Mouse (Mus musculus) stomach, embryonic 14.5 days (tissue): ENCODE data around the gene Jagn1. TPM values are rescaled to one million over a fixed set of nuclear protein-coding genes. Genes with fewer than 3 reads are reported as not detected.

Source experiments
- ATAC-seq: fragments of 200-750 bp; cut with Nextera tagmentation; 2 replicates; pipeline ENCODE4 v1.8.0; 2017; ENCODE audit warnings: low read depth, moderate TSS enrichment; ENCODE audit not compliant: insufficient number of reproducible peaks, insufficient read depth, low FRiP score
- H3K27ac ChIP-seq: fragments of 300-500 bp; sonication (generic); 2 replicates; pipeline ENCODE4 v1.5.1; 2014; ENCODE audit warnings: mild to moderate bottlenecking, low read length, moderate library complexity, mixed read lengths
- H3K27me3 ChIP-seq: fragments of 300-500 bp; sonication (generic); 2 replicates; pipeline ENCODE4 v1.6.1; 2014; ENCODE audit warnings: low read length, control low read depth, mixed read lengths; ENCODE audit not compliant: control insufficient read depth, insufficient read depth
- H3K36me3 ChIP-seq: fragments of 300-500 bp; sonication (generic); 2 replicates; pipeline ENCODE4 v1.6.1; 2014; ENCODE audit warnings: mild to moderate bottlenecking, control low read depth, low read length, moderate library complexity, mixed read lengths; ENCODE audit not compliant: control insufficient read depth, insufficient read depth
- H3K4me1 ChIP-seq: fragments of 300-500 bp; sonication (generic); 2 replicates; pipeline ENCODE4 v1.6.1; 2014; ENCODE audit warnings: low read length, control low read depth, mixed read lengths; ENCODE audit not compliant: control insufficient read depth, insufficient read depth
- H3K4me2 ChIP-seq: fragments of 300-500 bp; sonication (generic); replicated peaks from 2 replicates; pipeline ENCODE4 v1.6.1; 2014; ENCODE audit warnings: low read depth, low read length, control low read depth
- H3K4me3 ChIP-seq: fragments of 300-500 bp; sonication (generic); 2 replicates; pipeline ENCODE4 v1.5.1; 2014; ENCODE audit warnings: low read depth, low read length, control low read depth
- H3K9ac ChIP-seq: fragments of 300-500 bp; sonication (generic); replicated peaks from 2 replicates; pipeline ENCODE4 v1.6.1; 2014; ENCODE audit warnings: low read depth, mild to moderate bottlenecking, control low read depth, low read length, moderate library complexity, mixed read lengths
- H3K9me3 ChIP-seq: fragments of 300-500 bp; sonication (generic); 2 replicates; pipeline ENCODE4 v1.6.1; 2016; ENCODE audit warnings: low read depth, low read length, control low read depth; ENCODE audit not compliant: control insufficient read depth
- WGBS: fragments of 180-500 bp; shearing (Covaris S2); extraction: QIAGEN DNeasy Blood & Tissue Kit; methylation state at CpG from one replicate; pipeline ENCODE4 v1.1.7; 2014; 5-methylcytosine and 5-hydroxymethylcytosine counted together
- polyA plus RNA-seq: library from polyadenylated mRNA; unstranded; fragments of >200 nt; fragmentation: Nextera tagmentation; extraction: Ambion mirVana; gene quantifications from 2 replicates; pipeline ENCODE4 v1.2.1, GENCODE M21; 2014

Jagn1 gene
- polyA plus RNA-seq, 1 experiment from 2014 or later = 78.6 TPM

- no peak overlapping the region for H3K9ac ChIP-seq
- ATAC-seq = no peak
- peaks cover 17% of the 10 kb centered on the region; the same call in 1 of the 2 replicates for H3K4me1 ChIP-seq
- no peak overlapping the region for H3K27ac ChIP-seq
- H3K4me3 ChIP-seq = no peak overlapping the region; the same call in 1 of the 2 replicates
- H3K9me3 ChIP-seq = no peaks in the 10 kb centered on the region
- H3K4me2 ChIP-seq = peak overlapping the region; percentile 57; the same call in 1 of the 2 replicates
- H3K36me3 ChIP-seq = no peaks in the 10 kb centered on the region
- WGBS = 59% methylated on average over 10 of the region's 10 CpGs
- 0 out of 2 replicates have a peak, but pooled peaks cover 3% of the 10 kb centered on the region for H3K27me3 ChIP-seq
Observed at GRCm38 (mm10) chr6:113472061-113472460, 29.7 kb downstream of the Jagn1 start.

- H3K9me3 ChIP-seq = no peaks in the 10 kb centered on the region
- H3K27ac ChIP-seq = no peak overlapping the region
- 66% methylated on average over 2 of the region's 2 CpGs for WGBS
- H3K36me3 ChIP-seq = no peaks in the 10 kb centered on the region
- no peak overlapping the region for H3K4me2 ChIP-seq
- peaks cover 17% of the 10 kb centered on the region; the same call in 1 of the 2 replicates for H3K4me1 ChIP-seq
- no peak for ATAC-seq
- no peak overlapping the region for H3K9ac ChIP-seq
- H3K4me3 ChIP-seq = no peak overlapping the region
- 0 out of 2 replicates have a peak, but pooled peaks cover 3% of the 10 kb centered on the region for H3K27me3 ChIP-seq
Observed at GRCm38 (mm10) chr6:113473246-113473645, 30.9 kb downstream of the Jagn1 start.

GRCm38 (mm10) chr6:113473715-113474114 is 31.3 kb downstream of the Jagn1 start:
- H3K36me3 ChIP-seq = no peaks in the 10 kb centered on the region
- H3K9me3 ChIP-seq = no peaks in the 10 kb centered on the region
- WGBS = 86% methylated on average over 6 of the region's 6 CpGs
- no peak overlapping the region for H3K4me3 ChIP-seq
- no peak for ATAC-seq
- no peak overlapping the region for H3K4me2 ChIP-seq
- H3K27ac ChIP-seq = no peak overlapping the region
- peaks cover 17% of the 10 kb centered on the region; the same call in 1 of the 2 replicates for H3K4me1 ChIP-seq
- H3K9ac ChIP-seq = no peak overlapping the region
- 0 out of 2 replicates have a peak, but pooled peaks cover 3% of the 10 kb centered on the region for H3K27me3 ChIP-seq

- Histone ChIP-seq H3K27me3 (peaks cover 6% of the 10 kb centered on the region; the same call in 1 of the 2 replicates), H3K9ac (no peak overlapping the region), H3K4me3 (no peak overlapping the region), H3K9me3 (no peaks in the 10 kb centered on the region), H3K4me1 (no peaks in the 10 kb centered on the region), H3K27ac (no peak overlapping the region), H3K36me3 (no peaks in the 10 kb centered on the region), H3K4me2 (no peak overlapping the region)
- no peak for ATAC-seq
- WGBS = 14% methylated on average over 7 of the region's 7 CpGs
Observed at GRCm38 (mm10) chr6:113477353-113477752, 35.0 kb downstream of the Jagn1 start.

GRCm38 (mm10) chr6:113478906-113479305 is 36.5 kb downstream of the Jagn1 start:
- no peak overlapping the region for H3K27ac ChIP-seq
- H3K4me1 ChIP-seq = 0 out of 2 replicates have a peak, but pooled peaks cover 1% of the 10 kb centered on the region
- no peak overlapping the region for H3K9ac ChIP-seq
- H3K36me3 ChIP-seq = no peaks in the 10 kb centered on the region
- WGBS = 87% methylated on average over 10 of the region's 10 CpGs
- ATAC-seq = no peak
- H3K4me3 ChIP-seq = no peak overlapping the region
- H3K9me3 ChIP-seq = no peaks in the 10 kb centered on the region
- H3K4me2 ChIP-seq = no peak overlapping the region
- peaks cover 11% of the 10 kb centered on the region; the same call in 1 of the 2 replicates for H3K27me3 ChIP-seq

GRCm38 (mm10) chr6:113480555-113481373 is 38.4 kb downstream of the Jagn1 start:
- Histone ChIP-seq H3K27me3 (peaks cover 11% of the 10 kb centered on the region; the same call in 1 of the 2 replicates), H3K27ac (no peak overlapping the region), H3K4me2 (no peak overlapping the region), H3K36me3 (no peaks in the 10 kb centered on the region), H3K4me1 (0 out of 2 replicates have a peak, but pooled peaks cover 3% of the 10 kb centered on the region), H3K4me3 (no peak overlapping the region), H3K9me3 (no peaks in the 10 kb centered on the region), H3K9ac (no peak overlapping the region)
- WGBS = 53% methylated on average over 18 of the region's 18 CpGs
- ATAC-seq = no peak

GRCm38 (mm10) chr6:113482477-113483099 is 40.2 kb downstream of the Jagn1 start:
- H3K4me1 ChIP-seq = 0 out of 2 replicates have a peak, but pooled peaks cover 3% of the 10 kb centered on the region
- H3K27me3 ChIP-seq = peaks cover 11% of the 10 kb centered on the region; the same call in 1 of the 2 replicates
- H3K4me3 ChIP-seq = peak overlapping the region; percentile 39
- 2% methylated on average over 64 of the region's 65 CpGs for WGBS
- H3K4me2 ChIP-seq = peak overlapping the region; percentile 67
- H3K36me3 ChIP-seq = no peaks in the 10 kb centered on the region
- ATAC-seq = peak; percentile 29; the same call in 1 of the 2 replicates
- no peaks in the 10 kb centered on the region for H3K9me3 ChIP-seq
- H3K27ac ChIP-seq = peak overlapping the region; percentile 76
- H3K9ac ChIP-seq = peak overlapping the region; percentile 42

GRCm38 (mm10) chr6:113483100-113483615 is 40.8 kb downstream of the Jagn1 start, which contains the start of gene Creld1:
Creld1 (plus strand) TSS chr6:113483297.
- Histone ChIP-seq H3K36me3 (no peaks in the 10 kb centered on the region), H3K4me3 (peak within 1 kb of the TSS; percentile 39), H3K9me3 (no peaks in the 10 kb centered on the region), H3K27me3 (peaks cover 11% of the 10 kb centered on the region; the same call in 1 of the 2 replicates), H3K27ac (peak within 1 kb of the TSS; percentile 76), H3K4me1 (0 out of 2 replicates have a peak, but pooled peaks cover 3% of the 10 kb centered on the region), H3K9ac (peak within 1 kb of the TSS; percentile 42), H3K4me2 (peak within 1 kb of the TSS; percentile 67)
- WGBS = under 1% methylated on average over 26 of the region's 26 CpGs
- ATAC-seq = peak; percentile 92
